ENCODE assay signal across 34 mouse cellular contexts in the genomic region with DNA sequence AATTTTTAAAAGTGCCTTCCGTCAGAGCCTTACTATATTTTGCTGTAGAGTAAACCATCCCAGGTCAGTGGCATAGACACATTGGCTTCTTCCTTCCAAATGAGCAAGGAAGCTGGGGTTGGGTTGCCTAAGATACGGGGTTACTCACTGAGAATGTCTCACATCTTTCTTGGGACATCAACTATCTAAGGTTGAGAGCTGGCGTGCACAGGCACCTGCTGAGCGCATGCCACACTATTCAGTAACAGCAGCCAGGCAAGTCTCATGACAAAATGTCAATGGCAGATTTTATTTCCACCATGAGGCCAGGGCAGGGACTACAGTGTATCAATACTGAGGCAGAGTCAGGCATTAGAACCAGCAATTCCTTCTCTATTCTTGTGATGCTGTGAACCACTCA.
"Had no signal": no experiment of that assay in that cellular context is flagged by ENCODE, and none has a peak within 500 bp of the region (broad histone marks: within the 10 kb centered on the region; RNA-seq: fewer than 3 reads in every experiment).

No protein-coding gene starts in this region.

- H3K4me2 ChIP-seq: heart, embryonic 11.5 days; heart, embryonic 13.5 days; heart, embryonic 15.5 days; hindbrain, embryonic 12.5 days; hindbrain, embryonic 13.5 days; hindbrain, embryonic 14.5 days; hindbrain, embryonic 15.5 days; intestine, embryonic 15.5 days; kidney, embryonic 15.5 days had no signal

- H3K27ac ChIP-seq: heart, embryonic 10.5 days; heart, embryonic 13.5 days; heart, embryonic 15.5 days; hindbrain, embryonic 10.5 days; hindbrain, embryonic 12.5 days; hindbrain, embryonic 13.5 days; hindbrain, embryonic 14.5 days; hindbrain, embryonic 15.5 days; hindbrain, postnatal 0 days; intestine, embryonic 15.5 days; kidney, embryonic 15.5 days; kidney, postnatal 0 days; layer of hippocampus, adult 2 months had no signal

- H3K36me3 ChIP-seq: heart, embryonic 10.5 days; heart, embryonic 13.5 days; heart, embryonic 15.5 days; hindbrain, embryonic 10.5 days; hindbrain, embryonic 12.5 days; hindbrain, embryonic 13.5 days; hindbrain, embryonic 15.5 days; intestine, embryonic 15.5 days; kidney, embryonic 15.5 days had no signal

- ATAC-seq: hindbrain, embryonic 16.5 days; hindbrain, postnatal 0 days; inflammation-experienced regulatory T-cells, adult 6 months; intestine, embryonic 15.5 days; intestine, embryonic 16.5 days; intestine, postnatal 0 days had no signal

- H3K27me3 ChIP-seq: heart, embryonic 13.5 days; heart, embryonic 15.5 days; hindbrain, embryonic 12.5 days; hindbrain, embryonic 13.5 days; hindbrain, embryonic 15.5 days; intestine, embryonic 15.5 days; kidney, embryonic 15.5 days had no signal

- H3K9me3 ChIP-seq: heart, embryonic 10.5 days; heart, embryonic 13.5 days; heart, embryonic 15.5 days; hindbrain, embryonic 10.5 days; hindbrain, embryonic 12.5 days; hindbrain, embryonic 13.5 days; hindbrain, embryonic 15.5 days; intestine, embryonic 15.5 days; kidney, embryonic 15.5 days had no signal

- H3K9ac ChIP-seq: heart, embryonic 13.5 days; heart, embryonic 15.5 days; hindbrain, embryonic 12.5 days; hindbrain, embryonic 13.5 days; hindbrain, embryonic 14.5 days; hindbrain, embryonic 15.5 days; intestine, embryonic 15.5 days; kidney, embryonic 15.5 days had no signal

- H3K4me1 ChIP-seq: heart, embryonic 10.5 days; hindbrain, embryonic 10.5 days; hindbrain, embryonic 12.5 days; hindbrain, embryonic 13.5 days; hindbrain, embryonic 15.5 days; intestine, embryonic 15.5 days; kidney, embryonic 15.5 days had no signal

- H3K4me3 ChIP-seq: heart, embryonic 10.5 days; heart, embryonic 13.5 days; heart, embryonic 15.5 days; hindbrain, embryonic 10.5 days; hindbrain, embryonic 12.5 days; hindbrain, embryonic 13.5 days; hindbrain, embryonic 15.5 days; intestine, embryonic 15.5 days; kidney, embryonic 15.5 days; layer of hippocampus, adult 2 months had no signal

- DNase-seq: heart, postnatal 10 days; heart, postnatal 14 days; heart, postnatal 36 days; heart, postnatal 4 days; kidney, adult 11 months; kidney, adult 18-20 months; kidney, adult 2 months; kidney, adult 8-10 months; kidney, adult 9 months; kidney, postnatal 10 days; kidney, postnatal 14 days; kidney, postnatal 25 days; kidney, postnatal 36 days; kidney, postnatal 4 days; layer of hippocampus, adult 9-11 months; layer of hippocampus, postnatal 36 days had no signal
